Mouse (Mus musculus) thymus, adult 2 months (tissue): ENCODE measurements around the gene Gdpd1.

Experiments used
- CTCF ChIP-seq: fragments of 200-500 bp; IDR thresholded peaks from 2 replicates; pipeline ENCODE4 v1.5.1; 2012; ENCODE audit warnings: mild to moderate bottlenecking, control low read depth, low read length, moderate library complexity, borderline replicate concordance; ENCODE audit not compliant: control insufficient read depth, poor library complexity, insufficient read depth; ENCODE audit errors: extremely low read depth
- POLR2A ChIP-seq: fragments of 200-500 bp; IDR thresholded peaks from 2 replicates; pipeline ENCODE4 v1.6.1; 2012; ENCODE audit warnings: mild to moderate bottlenecking, low read length, control low read depth, moderate library complexity; ENCODE audit not compliant: control insufficient read depth, poor library complexity, insufficient read depth; ENCODE audit errors: extremely low read depth

GRCm38 (mm10) chr11:87043052-87043451, 30.8 kb downstream of the Gdpd1 start:
- TF ChIP-seq CTCF (no peak), POLR2A (no peak)
